Mouse (Mus musculus) hindbrain, embryonic 16.5 days (tissue): ENCODE results near the gene Acta1. TPM values are rescaled to one million over a fixed set of nuclear protein-coding genes. Genes with fewer than 3 reads are reported as not detected.

Source experiments
- ATAC-seq: fragments of 200-750 bp; cut with Nextera tagmentation; 2 replicates; pipeline ENCODE4 v1.8.0; 2017; ENCODE audit warnings: moderate TSS enrichment, moderate library complexity
- H3K27ac ChIP-seq: fragments of 300-500 bp; sonication (generic); 2 replicates; pipeline ENCODE4 v1.5.1; 2014; ENCODE audit warnings: low read depth, mild to moderate bottlenecking, control low read depth, low read length, moderate library complexity
- H3K27me3 ChIP-seq: fragments of 300-500 bp; sonication (generic); replicated peaks from 2 replicates; pipeline ENCODE4 v1.6.1; 2014; ENCODE audit warnings: low read length; ENCODE audit not compliant: control insufficient read depth, insufficient read depth
- H3K36me3 ChIP-seq: fragments of 300-500 bp; sonication (generic); 2 replicates; pipeline ENCODE4 v1.6.1; 2014; ENCODE audit warnings: mild to moderate bottlenecking, low read length, moderate library complexity, mixed read lengths; ENCODE audit not compliant: control insufficient read depth, insufficient read depth
- H3K4me1 ChIP-seq: fragments of 300-500 bp; sonication (generic); 2 replicates; pipeline ENCODE4 v1.6.1; 2014; ENCODE audit warnings: low read depth, low read length; ENCODE audit not compliant: control insufficient read depth, insufficient read depth
- H3K4me2 ChIP-seq: fragments of 300-500 bp; sonication (generic); 2 replicates; pipeline ENCODE4 v1.6.1; 2014; ENCODE audit warnings: mild to moderate bottlenecking, low read length, control low read depth, moderate library complexity
- H3K4me3 ChIP-seq: fragments of 300-500 bp; sonication (generic); 2 replicates; pipeline ENCODE4 v1.5.1; 2014; ENCODE audit warnings: mild to moderate bottlenecking, low read length, control low read depth, moderate library complexity
- H3K9ac ChIP-seq: fragments of 300-500 bp; sonication (generic); 2 replicates; pipeline ENCODE4 v1.6.1; 2014; ENCODE audit warnings: low read depth, mild to moderate bottlenecking, control low read depth, low read length, moderate library complexity
- H3K9me3 ChIP-seq: fragments of 300-500 bp; sonication (generic); 2 replicates; pipeline ENCODE4 v1.6.1; 2014; ENCODE audit warnings: mild to moderate bottlenecking, low read length, moderate library complexity; ENCODE audit not compliant: control insufficient read depth
- WGBS: fragments of 180-500 bp; shearing (Covaris S2); extraction: QIAGEN DNeasy Blood & Tissue Kit; methylation state at CpG from one replicate; pipeline ENCODE4 v1.1.7; 2014; 5-methylcytosine and 5-hydroxymethylcytosine counted together
- polyA plus RNA-seq: library from polyadenylated mRNA; unstranded; fragments of >200 nt; fragmentation: Nextera tagmentation; extraction: Ambion mirVana; gene quantifications from 2 replicates; pipeline ENCODE4 v1.2.1, GENCODE M21; 2015

The Acta1 gene
- polyA plus RNA-seq, 1 experiment from 2014 or later = 11.8 TPM

GRCm38 (mm10) chr8:123857361-123857760, 37.2 kb downstream of the Acta1 start:
- Histone ChIP-seq H3K4me3 (no peak overlapping the region), H3K27me3 (no peaks in the 10 kb centered on the region; the same call in 1 of the 2 replicates), H3K4me2 (no peak overlapping the region; the same call in 1 of the 2 replicates), H3K4me1 (peaks cover 10% of the 10 kb centered on the region), H3K9ac (no peak overlapping the region), H3K9me3 (no peaks in the 10 kb centered on the region), H3K36me3 (no peaks in the 10 kb centered on the region), H3K27ac (no peak overlapping the region)
- no peak for ATAC-seq
- 77% methylated on average over 3 of the region's 3 CpGs for WGBS

- Histone ChIP-seq H3K4me3 (no peak overlapping the region), H3K4me2 (no peak overlapping the region), H3K4me1 (peaks cover 10% of the 10 kb centered on the region), H3K36me3 (no peaks in the 10 kb centered on the region), H3K9me3 (no peaks in the 10 kb centered on the region), H3K27ac (no peak overlapping the region), H3K27me3 (no peaks in the 10 kb centered on the region), H3K9ac (no peak overlapping the region)
- ATAC-seq = no peak
- 89% methylated on average over 9 of the region's 9 CpGs for WGBS
Observed at GRCm38 (mm10) chr8:123854733-123855475, 39.6 kb downstream of the Acta1 start.

- Histone ChIP-seq H3K4me1 (peaks cover 10% of the 10 kb centered on the region), H3K36me3 (no peaks in the 10 kb centered on the region), H3K4me3 (no peak overlapping the region), H3K4me2 (no peak overlapping the region), H3K9me3 (no peaks in the 10 kb centered on the region), H3K27me3 (no peaks in the 10 kb centered on the region), H3K9ac (no peak overlapping the region), H3K27ac (no peak overlapping the region)
- WGBS = 92% methylated on average over 1 of the region's 1 CpGs
- no peak for ATAC-seq
Observed at GRCm38 (mm10) chr8:123854252-123854651, 40.3 kb downstream of the Acta1 start.

- Histone ChIP-seq H3K4me3 (no peak overlapping the region), H3K36me3 (no peaks in the 10 kb centered on the region), H3K27me3 (no peaks in the 10 kb centered on the region), H3K4me1 (no peaks in the 10 kb centered on the region), H3K9me3 (no peaks in the 10 kb centered on the region), H3K27ac (no peak overlapping the region), H3K4me2 (no peak overlapping the region), H3K9ac (no peak overlapping the region)
- 59% methylated on average over 5 of the region's 5 CpGs for WGBS
- ATAC-seq = no peak
Observed at GRCm38 (mm10) chr8:123851590-123851989, 43.0 kb downstream of the Acta1 start.

- Histone ChIP-seq H3K4me2 (no peak overlapping the region), H3K9me3 (no peaks in the 10 kb centered on the region), H3K4me1 (no peaks in the 10 kb centered on the region), H3K27ac (no peak overlapping the region), H3K36me3 (no peaks in the 10 kb centered on the region), H3K27me3 (no peaks in the 10 kb centered on the region), H3K9ac (no peak overlapping the region), H3K4me3 (no peak overlapping the region)
- WGBS = 87% methylated on average over 4 of the region's 4 CpGs
- ATAC-seq = no peak
Observed at GRCm38 (mm10) chr8:123849352-123849751, 45.2 kb downstream of the Acta1 start.

GRCm38 (mm10) chr8:123847546-123847945, 47.0 kb downstream of the Acta1 start:
- no peak overlapping the region for H3K4me3 ChIP-seq
- 66% methylated on average over 3 of the region's 3 CpGs for WGBS
- H3K4me1 ChIP-seq = no peaks in the 10 kb centered on the region
- no peaks in the 10 kb centered on the region for H3K36me3 ChIP-seq
- H3K27ac ChIP-seq = no peak overlapping the region
- no peak overlapping the region for H3K9ac ChIP-seq
- no peaks in the 10 kb centered on the region for H3K9me3 ChIP-seq
- no peak overlapping the region for H3K4me2 ChIP-seq
- no peak for ATAC-seq
- no peaks in the 10 kb centered on the region for H3K27me3 ChIP-seq

- Histone ChIP-seq H3K36me3 (no peaks in the 10 kb centered on the region), H3K4me3 (no peak overlapping the region), H3K9me3 (no peaks in the 10 kb centered on the region), H3K9ac (no peak overlapping the region), H3K27ac (no peak overlapping the region), H3K4me1 (no peaks in the 10 kb centered on the region), H3K4me2 (no peak overlapping the region), H3K27me3 (no peaks in the 10 kb centered on the region)
- no peak for ATAC-seq
- 97% methylated on average over 12 of the region's 12 CpGs for WGBS
Observed at GRCm38 (mm10) chr8:123846509-123846908, 48.0 kb downstream of the Acta1 start.

GRCm38 (mm10) chr8:123845991-123846390, 48.6 kb downstream of the Acta1 start:
- no peak overlapping the region for H3K4me2 ChIP-seq
- H3K4me1 ChIP-seq = no peaks in the 10 kb centered on the region
- H3K9me3 ChIP-seq = no peaks in the 10 kb centered on the region
- no peak overlapping the region for H3K27ac ChIP-seq
- no peak for ATAC-seq
- no peak overlapping the region for H3K9ac ChIP-seq
- 90% methylated on average over 10 of the region's 10 CpGs for WGBS
- no peak overlapping the region for H3K4me3 ChIP-seq
- no peaks in the 10 kb centered on the region for H3K27me3 ChIP-seq
- no peaks in the 10 kb centered on the region for H3K36me3 ChIP-seq

- no peak overlapping the region for H3K4me3 ChIP-seq
- no peak overlapping the region for H3K27ac ChIP-seq
- no peak overlapping the region for H3K9ac ChIP-seq
- H3K36me3 ChIP-seq = no peaks in the 10 kb centered on the region
- no peak for ATAC-seq
- WGBS = 97% methylated on average over 13 of the region's 13 CpGs
- H3K4me1 ChIP-seq = no peaks in the 10 kb centered on the region
- no peaks in the 10 kb centered on the region for H3K9me3 ChIP-seq
- no peaks in the 10 kb centered on the region for H3K27me3 ChIP-seq
- H3K4me2 ChIP-seq = no peak overlapping the region
Observed at GRCm38 (mm10) chr8:123845114-123845513, 49.4 kb downstream of the Acta1 start.
